Mouse (Mus musculus) kidney, adult 9 months (tissue): ENCODE results near the gene Zeb2.

Experiments used
- DNase-seq: peaks from one replicate; pipeline ENCODE4 v3.0.0; 2022

The Zeb2 gene

DNA sequence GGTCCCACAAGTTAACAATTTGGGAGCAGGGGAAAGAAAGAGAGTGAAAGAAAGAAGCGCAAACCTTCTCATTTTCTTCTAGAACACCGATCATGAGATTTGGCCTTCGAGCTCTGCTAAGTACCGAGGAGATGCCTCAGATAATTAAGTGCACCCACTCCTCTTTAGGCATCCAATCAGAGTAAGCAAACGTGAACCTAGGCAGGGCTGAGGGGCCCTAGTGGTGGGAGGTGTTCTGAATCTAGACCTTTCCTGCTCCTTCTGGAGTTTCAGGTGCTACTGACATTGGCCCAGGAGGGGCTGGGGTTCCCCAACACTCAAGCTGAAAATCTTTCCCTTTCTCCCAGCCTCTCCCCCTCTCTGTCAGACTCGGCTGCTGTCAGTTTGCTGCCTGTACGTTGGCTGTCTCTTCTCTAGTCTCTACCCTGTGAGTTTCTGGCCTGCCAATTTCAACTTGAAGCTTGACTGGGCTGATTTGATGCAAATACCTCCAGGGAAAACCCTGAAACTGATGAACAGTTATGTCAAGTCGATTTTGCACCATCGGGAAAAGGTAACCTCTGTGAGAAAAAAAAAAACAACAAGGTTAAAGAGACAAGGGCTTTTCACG is 20.5 kb downstream of the Zeb2 start:
- DNase-seq = no peak

DNA sequence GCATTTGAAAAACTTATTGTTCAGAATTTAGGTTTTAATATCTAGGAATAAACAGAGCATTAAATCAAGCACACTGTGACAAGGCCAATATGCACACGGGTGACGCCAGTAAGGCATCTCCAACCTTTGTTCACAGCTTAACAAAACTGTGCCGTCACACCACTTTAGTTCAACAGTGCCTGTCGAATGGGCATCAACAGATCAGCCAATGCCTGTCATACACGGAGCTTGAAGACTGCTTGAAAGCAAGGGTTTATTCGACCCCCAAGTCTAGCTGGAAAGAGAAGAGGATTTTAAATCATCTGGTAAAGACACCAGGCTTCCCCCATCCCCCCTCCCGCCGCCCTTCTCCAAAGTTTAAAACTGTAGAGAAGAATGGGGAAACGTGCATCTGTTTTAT is 21.4 kb downstream of the Zeb2 start:
- DNase-seq = no peak

DNA sequence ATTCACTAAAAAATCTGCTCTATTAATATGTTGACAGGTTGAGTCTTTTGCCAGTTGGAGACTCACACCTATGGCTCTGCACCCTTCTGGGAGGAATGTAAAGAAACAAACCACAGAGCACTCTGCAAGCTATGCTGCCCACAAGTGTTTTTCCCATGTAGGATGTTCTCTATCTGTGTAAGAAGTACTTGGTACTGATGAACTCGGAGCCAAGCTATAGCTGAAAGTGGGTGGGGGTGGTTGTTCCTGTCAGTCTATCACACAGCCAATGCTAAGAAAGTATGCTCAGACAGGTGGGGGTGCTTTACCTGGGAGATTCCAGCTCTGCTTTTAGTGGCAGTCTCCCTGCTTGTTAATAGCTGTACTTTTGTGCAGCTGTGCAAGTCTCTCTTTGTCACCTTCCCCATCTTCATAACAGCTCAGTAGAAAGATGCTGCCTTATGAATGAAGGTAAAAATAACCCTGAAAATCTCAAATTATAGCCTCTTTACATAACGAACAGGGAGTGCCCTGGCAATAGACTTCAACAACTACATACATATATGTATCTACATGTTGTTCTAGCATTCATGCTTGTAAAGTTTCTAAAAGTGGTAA is 22.7 kb downstream of the Zeb2 start:
- DNase-seq = no peak

DNA sequence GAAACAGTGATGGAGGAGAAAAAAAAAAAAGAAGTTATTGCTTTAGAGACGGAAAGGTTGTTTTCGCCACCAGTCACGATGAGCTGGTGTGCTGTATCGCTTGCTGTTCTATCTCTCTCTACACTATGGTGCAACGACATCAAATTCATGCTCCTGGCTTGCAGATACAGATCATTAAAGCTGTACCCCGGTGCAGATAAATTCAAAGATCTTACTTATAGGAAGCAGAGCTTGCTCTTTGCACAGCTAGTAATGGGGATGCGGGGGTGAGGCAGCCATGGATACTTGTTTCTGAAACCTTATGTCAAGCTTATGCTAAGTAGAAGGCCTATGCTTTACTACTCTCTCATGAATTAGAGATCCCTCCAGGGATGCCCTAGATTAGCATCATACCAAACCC is 23.7 kb downstream of the Zeb2 start:
- no peak for DNase-seq

DNA sequence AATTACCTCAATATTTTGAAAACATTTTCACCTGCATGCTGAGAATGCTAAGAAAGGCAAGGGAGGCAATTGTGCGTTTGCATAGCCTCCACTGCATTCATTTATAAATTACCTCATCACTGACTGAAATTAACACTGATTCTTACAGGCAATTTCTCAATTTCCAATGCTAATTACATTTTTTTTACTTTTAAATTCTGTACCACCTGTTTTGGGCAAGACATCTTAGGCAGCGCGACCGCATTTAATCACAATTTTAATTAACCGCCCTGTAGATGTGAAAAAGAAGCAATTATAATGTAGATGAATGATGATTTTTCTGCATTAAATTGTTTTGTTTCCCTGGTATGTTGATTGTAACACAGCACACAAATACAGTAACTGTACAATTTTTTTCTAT is 24.5 kb downstream of the Zeb2 start:
- no peak for DNase-seq

DNA sequence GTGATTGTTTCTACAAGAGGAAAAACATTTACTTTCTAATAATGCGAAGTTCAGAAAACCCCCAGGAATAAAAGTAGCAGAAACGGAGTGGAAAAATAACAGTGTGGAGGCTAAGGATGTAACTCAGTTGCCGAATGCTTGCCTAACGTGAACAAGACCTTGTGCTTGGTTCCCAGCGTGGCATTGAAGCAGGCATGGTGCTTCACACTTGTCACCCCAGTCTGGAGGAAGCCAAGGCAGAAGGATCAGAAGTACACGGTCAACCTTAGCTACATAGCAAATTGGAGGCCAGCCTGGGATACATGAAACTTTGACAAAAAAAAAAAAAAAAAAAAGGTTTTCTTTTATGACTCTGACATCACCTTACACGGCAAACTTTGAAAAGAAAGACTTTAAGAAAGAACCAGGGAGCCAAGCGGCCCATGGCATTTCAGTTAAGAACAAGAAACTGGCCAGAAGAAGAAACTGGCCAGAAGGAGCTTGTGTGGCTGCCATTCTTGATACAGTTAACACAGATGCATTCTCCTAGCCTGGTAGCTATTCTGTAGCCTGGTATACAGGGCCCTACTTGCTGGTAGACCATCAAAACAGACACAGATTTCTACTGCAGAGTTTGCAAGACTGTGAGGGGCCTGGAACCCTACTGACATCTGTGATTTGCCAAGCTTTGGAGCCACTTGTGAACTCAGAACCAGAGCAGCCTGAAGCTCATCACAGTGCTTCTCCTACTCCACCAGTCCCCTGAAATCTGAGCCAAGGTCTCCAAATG is 26.5 kb downstream of the Zeb2 start:
- no peak for DNase-seq

DNA sequence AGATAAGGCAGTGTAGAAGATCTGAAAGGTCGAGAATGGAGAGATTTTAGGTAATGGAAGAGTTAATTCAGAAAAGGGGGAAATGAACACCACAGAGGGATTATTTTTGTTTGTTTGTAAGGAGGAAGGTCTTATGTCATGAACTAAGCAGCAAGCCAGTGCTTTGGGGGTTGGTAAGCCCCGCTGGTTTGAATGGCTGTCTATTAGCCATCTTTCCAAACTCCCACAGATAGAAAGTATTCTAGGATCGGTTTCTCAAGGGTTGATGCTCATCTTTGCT is 28.0 kb downstream of the Zeb2 start:
- no peak for DNase-seq

DNA sequence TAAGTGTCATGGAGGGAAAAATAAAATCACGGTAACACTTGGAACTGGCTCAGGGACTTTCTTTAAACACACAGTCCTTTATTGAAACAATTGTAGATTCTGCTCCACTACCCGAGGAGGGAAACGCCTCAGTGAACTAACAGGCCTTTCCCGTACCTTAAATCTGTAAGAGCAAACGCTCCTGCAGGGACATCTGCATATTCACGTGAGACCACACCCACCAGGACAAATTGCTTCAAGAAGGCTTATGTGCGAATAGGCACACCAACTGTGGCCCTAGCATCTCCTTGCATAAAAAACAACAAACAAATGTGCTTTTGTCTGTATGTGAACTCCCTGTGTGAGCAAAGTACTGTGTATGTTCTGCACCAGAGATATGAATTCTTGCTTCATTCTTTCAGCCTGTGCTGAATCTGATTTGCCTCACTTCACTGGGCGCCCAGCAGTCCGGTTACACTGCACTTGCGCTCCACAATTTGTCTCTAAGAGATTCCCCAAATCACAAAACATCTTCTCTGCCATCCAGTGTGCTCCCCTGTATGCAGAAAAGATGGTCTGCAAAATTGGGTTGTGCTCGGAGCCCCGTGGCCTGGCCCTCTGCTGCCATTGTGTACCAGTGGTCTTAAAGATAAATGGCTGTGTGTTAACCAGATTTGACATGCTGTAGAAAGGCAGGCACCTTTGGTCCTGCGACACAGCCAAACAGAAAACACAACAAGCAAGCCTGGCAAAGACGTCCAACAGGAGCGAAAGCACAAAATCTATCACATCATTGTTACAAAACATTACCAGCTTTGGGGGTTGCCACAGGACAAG is 28.6 kb downstream of the Zeb2 start:
- no peak for DNase-seq

DNA sequence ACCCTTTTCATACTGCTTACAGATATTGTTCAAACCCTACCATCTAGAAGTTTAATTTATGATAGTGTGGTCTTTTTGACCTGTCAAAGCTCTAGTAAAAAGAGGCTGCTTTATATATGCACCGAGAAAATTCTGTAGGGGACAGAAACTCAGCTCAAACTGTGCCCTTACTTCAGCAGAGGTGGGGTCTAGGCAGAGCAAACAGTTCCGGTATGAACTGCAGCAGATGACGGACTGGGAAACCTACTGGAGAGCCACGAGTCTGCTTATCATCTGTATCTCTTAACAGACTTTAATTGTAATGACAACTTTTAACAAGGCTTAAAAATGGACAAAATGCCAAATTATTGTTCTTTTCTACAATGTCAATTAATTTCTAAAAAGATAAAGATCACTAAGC is 30.0 kb downstream of the Zeb2 start:
- no peak for DNase-seq

DNA sequence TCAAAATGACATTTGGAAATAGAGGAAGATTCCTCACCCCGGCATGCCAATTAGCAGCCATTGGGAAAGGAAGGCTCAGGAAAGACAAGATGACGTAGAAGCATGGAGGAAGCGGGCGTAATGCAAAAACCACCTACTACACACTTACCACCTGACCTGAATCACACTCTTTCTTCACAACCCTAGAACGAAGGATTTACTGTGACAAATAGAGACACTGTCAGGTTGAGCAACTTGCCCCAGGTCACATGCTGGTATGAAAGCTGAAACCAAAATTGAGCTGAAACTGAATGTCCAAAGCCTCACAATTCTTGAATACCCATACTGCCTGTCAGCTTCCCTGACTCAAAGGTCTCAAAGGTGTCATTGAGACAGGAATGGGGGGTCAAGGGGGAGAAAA is 31.5 kb downstream of the Zeb2 start:
- no peak for DNase-seq

DNA sequence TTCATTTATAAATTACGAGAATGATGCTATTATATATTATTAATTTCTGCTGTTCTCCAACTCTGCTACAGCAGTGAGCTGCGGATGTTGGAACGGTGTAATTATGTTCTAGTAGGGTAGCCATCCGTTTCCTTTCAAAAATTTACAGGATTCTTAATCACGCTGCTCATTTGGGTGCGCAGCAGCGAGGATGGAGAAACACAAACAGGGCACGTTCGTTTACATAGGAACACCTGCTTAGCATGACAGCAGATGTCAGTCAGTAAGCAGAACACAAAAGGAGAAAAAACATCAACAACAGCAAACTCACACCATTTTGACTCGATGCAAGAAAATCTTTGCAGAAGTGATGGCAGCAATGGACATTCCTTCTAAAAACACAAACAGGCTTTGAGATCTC is 34.2 kb downstream of the Zeb2 start:
- DNase-seq = no peak

DNA sequence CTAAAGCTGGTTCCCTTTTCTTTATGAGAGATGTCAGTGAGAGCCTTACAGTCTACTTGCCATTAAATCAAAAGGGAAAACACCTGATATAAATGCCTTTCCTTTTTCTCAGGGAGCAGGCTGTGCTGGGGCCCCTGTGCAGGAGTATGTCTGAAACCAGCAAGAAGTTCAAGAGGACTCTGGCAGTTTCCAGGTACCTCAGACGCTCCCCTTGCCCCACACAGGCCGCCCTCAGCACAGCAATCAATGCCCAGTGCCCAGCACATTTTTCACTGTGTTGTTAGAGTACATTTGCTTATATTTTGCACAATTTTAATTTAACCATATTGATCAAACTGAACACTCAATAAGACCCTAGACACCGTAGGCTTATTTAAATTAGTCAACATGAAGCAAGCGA is 35.6 kb downstream of the Zeb2 start:
- no peak for DNase-seq

DNA sequence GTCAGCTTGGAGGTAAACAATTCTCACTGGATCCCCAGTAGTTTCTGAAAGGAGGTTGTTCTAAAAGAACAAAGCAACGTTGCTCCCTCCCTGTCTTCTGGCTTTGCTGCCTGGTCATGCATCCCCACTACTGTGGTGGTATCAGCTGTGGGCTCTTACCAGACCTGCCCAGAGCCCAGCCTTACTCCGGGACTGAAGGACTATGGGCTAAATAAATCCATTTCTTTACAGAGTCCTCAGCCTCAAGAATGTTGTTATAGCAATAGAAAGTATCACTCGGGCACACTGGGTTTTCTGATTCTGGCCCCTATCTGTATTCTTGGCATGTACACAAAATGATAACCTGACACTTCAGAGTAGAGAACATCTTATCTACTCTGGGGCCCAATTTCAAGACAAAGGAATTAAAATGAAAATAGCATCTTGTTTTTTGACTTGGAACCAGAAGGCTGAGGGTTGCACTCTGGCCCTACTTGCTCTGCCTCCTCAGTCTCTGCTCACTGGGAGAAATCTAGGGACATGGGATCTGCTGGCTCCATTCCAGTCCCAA is 39.2 kb downstream of the Zeb2 start:
- DNase-seq = no peak

DNA sequence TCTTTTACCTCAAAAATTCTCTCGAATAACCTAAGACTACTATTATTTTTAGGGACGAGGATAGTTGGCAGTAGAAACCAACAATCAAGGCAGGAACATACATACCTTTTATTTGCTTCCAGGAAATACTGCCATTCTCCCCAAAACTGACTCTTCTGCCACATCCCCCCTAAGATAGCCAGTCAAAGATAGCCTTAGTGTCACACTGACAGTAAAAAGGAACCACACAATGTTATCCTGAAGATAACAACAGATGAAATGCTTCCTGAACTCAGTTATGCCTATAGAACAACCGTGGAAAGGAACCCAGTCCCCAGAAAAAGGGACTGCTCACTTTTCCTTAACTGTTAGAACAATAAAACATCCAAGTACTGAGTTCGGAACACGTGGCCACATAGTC is 39.8 kb downstream of the Zeb2 start:
- no peak for DNase-seq

DNA sequence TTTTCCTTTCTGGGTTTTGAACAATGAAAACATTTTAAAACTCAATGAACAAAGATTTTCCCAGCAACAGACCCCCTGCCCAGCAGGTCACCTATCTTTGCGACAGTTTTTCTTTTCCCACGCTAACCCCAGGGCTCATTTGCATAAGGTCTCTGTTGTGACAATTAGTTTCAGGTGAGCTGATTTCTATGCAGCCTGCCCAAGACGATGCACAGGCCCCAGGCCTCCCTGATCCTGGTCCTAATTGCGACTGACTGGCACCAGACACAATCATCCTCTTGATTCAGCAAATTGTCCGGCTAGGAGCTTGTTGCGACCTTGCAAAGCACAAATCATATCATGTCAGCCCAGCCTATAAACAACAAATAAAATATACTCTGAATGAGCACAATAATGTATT is 44.2 kb downstream of the Zeb2 start:
- no peak for DNase-seq

DNA sequence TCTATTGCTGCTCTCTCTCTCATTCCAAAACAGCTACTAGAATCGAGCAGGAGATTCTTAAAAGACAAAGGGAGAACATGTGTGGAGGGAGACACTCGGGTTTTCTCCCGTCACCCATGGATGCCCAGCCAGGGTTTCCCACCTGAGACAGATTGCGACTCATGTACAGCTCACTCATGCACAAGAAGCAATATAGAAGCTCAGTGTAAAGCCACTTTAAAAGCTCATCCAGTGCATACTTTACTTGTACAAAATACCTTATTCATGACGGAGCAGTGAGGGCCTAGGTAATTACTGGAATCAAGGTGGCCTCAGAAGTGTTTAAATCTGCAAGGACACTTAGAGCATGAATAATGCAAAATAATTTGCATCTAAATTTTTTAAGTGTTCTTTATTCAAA is 45.9 kb downstream of the Zeb2 start:
- no peak for DNase-seq

DNA sequence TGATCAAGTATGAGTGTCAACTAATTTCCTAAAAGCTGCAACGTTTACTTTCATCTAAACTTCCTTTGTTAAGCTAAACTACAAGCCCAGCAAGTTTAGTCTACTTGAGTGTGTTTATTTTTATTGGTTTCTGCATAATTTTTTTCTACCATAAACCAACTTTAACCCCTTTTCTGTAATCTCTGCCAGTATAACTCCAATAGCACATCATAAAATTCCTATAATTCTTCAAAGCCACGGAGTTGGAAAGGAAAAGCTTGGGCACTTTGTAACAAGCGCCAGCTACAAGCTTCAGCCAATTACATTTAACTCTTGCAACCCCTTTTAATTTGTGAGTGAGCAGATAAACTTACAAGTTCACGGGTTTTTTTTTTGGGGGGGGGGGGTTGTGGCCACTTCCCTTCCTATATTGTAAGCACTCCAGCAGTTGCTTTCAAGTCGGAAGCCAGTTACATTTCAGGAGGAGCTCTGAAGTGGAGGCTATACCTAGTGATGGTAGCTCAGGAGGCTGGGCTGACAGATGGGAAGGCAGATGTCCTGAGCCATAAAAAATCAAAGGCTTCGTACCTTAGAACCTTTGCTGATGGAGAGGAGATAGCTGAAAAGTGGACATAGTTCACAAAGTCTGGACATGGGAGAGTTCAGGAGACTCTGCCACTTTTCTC is 46.5 kb downstream of the Zeb2 start:
- no peak for DNase-seq

DNA sequence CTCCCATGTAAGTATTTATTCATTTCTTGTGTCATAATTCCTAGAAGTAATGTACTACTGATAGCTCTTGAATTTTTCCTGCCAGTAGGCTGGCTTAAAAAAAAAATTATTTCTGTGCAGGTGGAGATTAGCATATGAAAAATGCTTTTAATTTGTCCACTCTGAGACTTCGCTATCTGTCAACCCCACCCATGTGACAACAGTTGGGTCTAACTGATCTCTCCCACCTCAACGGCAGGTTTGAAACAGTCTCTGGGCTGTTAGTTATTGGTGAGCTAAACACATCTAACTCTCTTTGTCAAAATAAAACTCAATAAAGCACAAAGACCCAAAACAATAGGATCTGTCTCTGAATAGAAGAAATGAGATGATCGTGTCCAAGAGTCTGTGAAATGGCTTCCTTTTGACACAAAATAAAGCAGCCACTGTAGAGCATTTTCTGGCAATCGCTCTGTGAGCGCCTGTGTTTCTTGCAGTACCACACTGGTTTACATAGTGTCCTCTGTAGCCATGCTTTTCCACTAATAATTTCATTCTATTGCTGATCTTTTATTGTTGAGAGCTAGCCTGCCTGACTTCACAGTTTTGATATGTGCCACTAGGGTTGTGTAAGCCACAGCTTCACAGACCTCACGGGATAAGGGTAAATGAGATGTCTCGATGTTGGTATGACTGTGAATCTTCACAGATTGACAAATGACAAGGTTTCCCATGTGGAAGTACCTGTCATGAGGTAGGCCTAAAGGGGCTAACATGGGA is 48.2 kb downstream of the Zeb2 start:
- no peak for DNase-seq

DNA sequence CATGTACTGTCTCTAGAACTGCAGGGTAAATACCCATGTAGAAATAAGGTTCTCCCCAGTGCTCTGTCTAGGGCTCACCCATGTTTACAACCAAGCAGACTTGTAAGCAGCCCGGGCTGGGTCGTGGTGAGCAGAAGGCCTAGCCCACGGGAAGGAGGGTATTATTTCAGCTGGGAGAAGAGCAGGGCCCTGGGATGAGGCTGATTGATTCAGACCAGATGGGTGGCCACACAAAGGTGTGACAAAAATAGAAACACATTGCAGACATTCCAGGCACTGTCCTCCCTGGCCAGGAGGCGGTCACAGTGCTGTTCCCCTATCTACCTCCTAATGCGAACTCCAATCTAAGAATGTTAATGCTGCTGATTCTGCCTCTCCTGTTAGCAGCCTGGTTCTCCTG is 50.1 kb downstream of the Zeb2 start:
- DNase-seq = no peak

DNA sequence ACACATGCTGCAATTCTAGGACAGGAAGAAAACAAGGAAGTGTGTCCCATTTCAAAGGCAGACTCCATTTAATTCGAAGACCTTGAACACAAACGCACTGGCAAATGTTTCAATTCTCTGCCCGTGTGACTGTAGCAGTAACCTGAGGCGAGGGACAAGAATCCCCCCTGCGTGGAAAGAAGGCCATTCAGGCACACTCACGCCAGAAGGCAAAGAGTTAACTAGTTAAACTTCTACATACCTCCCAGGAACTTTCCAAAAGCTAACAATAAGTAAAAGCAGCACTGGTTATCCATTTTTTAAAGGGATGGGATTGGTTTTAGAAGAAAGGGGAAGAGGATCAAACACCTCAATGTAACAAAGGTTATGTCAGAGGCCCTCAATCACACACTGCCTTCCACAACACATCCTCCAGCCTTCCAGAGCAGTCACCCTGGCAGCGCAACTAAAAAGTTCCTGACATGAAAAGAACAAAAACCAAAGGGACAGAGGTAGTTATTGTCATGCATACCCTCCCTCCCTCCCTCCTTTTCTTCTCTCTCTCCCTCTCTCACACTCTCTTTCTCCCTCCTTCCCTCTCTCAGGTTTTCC is 53.8 kb downstream of the Zeb2 start:
- DNase-seq = peak; percentile 70

DNA sequence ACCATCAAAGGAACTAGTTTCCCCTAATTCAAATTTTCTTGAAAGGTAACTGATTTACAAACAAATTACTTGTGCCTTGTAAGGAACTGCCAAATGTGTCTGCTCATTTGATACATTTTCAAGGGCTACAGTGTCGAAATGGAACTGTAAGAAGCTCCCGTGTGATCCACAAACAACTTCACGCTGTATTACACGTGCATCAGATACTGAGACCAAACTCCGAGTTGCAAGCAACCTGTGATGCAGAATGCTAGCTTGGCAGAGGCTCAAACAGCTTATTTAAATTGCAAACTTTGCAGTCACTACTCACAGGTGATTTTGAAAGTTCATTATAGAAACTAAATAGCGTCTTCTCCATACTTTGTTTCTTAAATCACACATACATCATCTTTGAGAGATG is 55.1 kb downstream of the Zeb2 start:
- peak; percentile 62 for DNase-seq

DNA sequence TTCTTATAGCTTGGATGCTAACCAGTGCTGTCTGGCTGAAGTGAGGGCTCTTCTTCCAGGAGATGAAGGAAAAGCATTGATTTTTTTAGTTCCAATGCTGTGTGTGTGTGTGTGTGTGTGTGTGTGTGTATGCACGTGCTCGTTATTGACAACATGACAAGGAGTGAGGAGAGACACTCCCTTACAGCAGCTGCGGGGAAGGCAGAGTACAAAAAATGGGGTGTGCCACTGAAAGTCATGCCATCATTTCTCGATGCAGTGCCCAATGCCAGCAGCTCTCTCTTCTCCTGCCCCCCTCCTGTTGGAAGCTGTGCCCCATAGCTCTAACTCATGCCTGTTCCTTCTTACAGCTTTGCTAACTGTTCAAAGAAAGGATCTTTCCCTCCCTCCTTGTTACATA is 56.4 kb downstream of the Zeb2 start:
- DNase-seq = no peak
